Mouse (Mus musculus) hematopoietic stem cell, adult 5-6 weeks (primary cell): ENCODE data around the gene Sos1. TPM values are rescaled to one million over a fixed set of nuclear protein-coding genes. Genes with fewer than 3 reads are reported as not detected.
"Not testable (repeated sequence)": the region's sequence is repeated elsewhere in the genome, so short reads cannot be mapped to it uniquely, and the experiment has no call there.

Experiments used
- ATAC-seq, 2 experiments: fragments of 125-278 bp in 1 of 2; replicated peaks in 1 of 2; 2 replicates each; pipeline ENCODE4 v1.8.0; 2016 to 2017; ENCODE audit warnings: inconsistent platforms in 2 of 2, mild to moderate bottlenecking in 2 of 2, moderate number of reproducible peaks in 2 of 2, low read depth in 1 of 2, moderate TSS enrichment in 1 of 2; ENCODE audit not compliant: low FRiP score in 2 of 2, poor library complexity in 2 of 2, severe bottlenecking in 2 of 2, insufficient read depth in 1 of 2, low TSS enrichment in 1 of 2
- total RNA-seq: library from RNA; stranded (forward); fragments of 172-1452, 232-1000 nt; gene quantifications from 2 replicates; pipeline ENCODE4 v1.2.3, GENCODE M21; 2017

The Sos1 gene
- total RNA-seq, 1 experiment from 2014 or later: 12.4 TPM

GRCm38 (mm10) chr17:80450426-80451030, 29.7 kb downstream of the Sos1 start:
- no peak for ATAC-seq

DNA sequence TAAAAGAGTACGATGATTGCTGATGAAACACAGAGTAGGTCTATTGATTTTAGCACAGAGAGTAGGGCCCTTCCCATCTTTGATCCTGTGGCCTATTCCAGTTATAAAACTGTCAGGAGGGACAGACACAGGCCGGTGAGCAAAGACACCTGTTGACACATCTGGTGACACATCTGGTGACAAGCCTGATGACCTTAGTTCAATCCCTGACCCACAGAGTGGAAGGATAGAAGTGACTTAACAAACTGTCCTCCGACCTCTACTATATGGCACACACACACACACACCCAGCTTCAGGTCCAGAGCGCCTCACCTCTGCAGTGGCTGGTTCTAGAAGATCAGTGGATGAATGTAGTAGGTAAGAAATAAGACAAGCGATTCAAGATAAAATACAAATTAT, 33.8 kb downstream of the Sos1 start:
- no peak for ATAC-seq

DNA sequence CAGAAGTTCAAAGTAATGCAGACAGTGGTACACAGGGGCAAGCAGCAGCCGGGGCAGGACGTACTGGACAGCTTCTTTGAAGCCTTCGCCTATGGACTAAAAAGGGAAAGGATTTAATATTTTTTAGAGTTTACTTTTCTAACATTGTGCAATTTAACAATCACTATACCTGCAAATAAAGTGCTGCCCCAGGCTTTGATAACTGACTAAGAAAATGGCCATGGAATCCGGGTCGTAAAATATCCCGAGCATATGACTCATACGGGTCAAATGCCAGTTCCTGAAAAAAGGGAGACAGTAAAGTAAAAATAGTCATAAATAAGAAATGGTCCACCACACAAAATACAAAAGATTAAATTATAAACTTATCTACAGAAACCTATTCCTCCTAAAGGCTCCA, 34.8 kb downstream of the Sos1 start:
- ATAC-seq: no peak

- ATAC-seq: no peak
Observed at GRCm38 (mm10) chr17:80435680-80436079, 44.6 kb downstream of the Sos1 start.

DNA sequence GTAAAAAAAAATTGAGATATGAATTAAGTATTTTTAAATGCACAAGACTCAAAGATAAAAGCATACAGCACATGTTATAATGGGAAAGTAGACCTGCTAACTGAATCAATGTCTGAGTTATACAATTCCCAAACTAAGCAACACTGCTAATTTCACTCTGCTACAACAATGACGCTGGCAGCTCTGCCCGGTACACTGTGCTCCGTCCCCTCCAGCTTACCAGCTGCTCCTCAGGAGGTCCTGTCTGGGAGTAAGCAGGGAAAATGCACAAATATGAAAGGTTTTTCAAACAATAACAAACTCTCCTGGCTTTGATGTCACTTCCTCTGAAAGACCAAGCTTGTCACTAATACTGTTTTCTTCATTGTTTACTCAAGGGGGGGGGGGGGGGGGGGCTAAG, 45.8 kb downstream of the Sos1 start:
- no peak for ATAC-seq

- no peak for ATAC-seq
Observed at GRCm38 (mm10) chr17:80431997-80432396, 48.3 kb downstream of the Sos1 start.

GRCm38 (mm10) chr17:80427966-80428365, 52.3 kb downstream of the Sos1 start:
- ATAC-seq: no peak

DNA sequence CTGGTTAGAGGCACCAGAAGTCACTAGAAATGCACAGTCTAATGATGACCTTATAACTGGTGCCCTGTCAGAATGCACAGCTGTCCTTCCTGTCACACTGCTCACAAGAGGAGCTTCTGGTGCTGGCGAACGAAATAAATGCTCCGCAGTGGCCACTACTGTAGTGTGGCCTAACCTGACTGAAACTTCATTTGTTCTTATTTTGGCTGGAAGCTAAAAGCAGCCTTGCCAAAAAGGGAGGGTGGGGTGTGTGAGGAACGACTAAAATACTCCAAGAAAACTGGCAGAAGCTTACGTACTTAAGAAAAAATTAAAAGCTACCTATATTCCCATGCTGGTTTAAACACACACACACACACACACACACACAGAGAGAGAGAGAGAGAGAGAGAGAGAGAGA, 53.4 kb downstream of the Sos1 start:
- no peak for ATAC-seq

- ATAC-seq: no peak
Observed at GRCm38 (mm10) chr17:80426171-80426570, 54.1 kb downstream of the Sos1 start.

GRCm38 (mm10) chr17:80420998-80421397, 59.3 kb downstream of the Sos1 start:
- ATAC-seq: no peak

GRCm38 (mm10) chr17:80418572-80419210, 61.6 kb downstream of the Sos1 start:
- 0 out of 4 replicates have a peak, but pooled peaks of 1 of the 2 experiments have one; percentile 7 for ATAC-seq

DNA sequence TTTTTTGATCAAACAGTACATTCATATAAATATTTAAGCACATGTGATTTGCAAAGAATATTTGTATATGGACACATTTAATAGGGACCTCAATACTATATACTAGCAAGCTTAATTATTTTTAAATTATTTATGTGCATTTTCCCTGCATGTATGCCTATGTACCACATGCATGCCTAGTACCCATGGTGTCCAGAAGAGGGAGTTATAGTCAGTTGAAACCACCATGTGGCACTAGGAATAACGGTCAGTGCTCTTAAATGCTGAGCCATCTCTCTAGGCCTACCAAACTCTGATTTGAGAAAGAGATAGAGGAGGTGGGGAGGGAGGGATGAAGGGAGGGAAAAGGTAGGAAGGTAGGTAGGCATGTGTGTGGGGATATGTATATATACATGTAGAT, 69.1 kb downstream of the Sos1 start:
- 0 out of 4 replicates have a peak, but pooled peaks of 1 of the 2 experiments have one; percentile 42 for ATAC-seq

GRCm38 (mm10) chr17:80398243-80398642, 82.0 kb downstream of the Sos1 start:
- ATAC-seq: no peak

DNA sequence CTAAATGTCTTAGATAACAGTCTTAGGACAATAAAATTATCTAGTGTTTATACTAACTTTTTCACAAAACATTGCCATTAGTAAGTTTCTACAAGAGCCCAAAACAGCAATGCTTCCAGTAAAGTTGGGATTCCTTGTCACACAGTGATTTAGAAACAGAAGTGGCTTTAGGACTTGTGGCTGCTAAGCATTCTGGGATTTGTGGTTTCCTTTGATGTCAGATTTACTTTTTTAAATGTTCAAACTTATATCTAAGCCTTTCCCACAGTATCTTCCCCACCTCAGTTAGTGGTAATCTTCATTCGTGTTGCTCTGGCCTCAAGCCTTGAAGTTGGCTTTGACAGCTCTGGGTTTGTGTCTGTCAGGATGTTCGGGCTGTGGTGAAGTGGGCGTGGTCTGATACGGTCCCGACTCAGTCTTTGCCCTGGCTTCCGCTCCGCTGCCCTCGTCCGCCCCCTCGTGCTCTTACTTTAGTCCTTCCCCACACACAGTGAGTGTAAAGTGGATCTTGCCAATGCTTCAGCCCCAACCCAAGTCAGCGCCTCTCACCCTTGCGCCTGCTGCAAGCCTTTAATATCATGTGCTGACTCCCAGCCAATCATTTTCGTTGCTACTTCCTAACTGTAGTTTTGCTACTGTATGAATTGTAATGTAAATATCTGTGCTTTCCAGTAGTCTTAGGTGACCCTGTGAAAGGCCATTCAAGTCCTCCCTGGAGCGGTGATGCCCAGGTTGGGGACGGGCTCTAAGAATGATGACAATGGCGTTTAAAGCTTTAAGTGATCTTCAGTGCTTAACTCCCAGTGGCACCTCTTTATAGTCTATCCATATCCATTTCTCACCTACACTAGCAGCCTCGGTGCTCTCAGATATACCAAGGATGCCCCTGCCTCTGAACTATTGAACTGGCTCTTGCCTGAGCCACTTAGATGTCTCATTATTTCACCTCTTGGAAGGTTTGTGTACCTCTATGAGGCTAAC, 88.5 kb downstream of the Sos1 start:
- ATAC-seq: peak; percentile 99

- no peak for ATAC-seq
Observed at GRCm38 (mm10) chr17:80390024-80390423, 90.2 kb downstream of the Sos1 start.

DNA sequence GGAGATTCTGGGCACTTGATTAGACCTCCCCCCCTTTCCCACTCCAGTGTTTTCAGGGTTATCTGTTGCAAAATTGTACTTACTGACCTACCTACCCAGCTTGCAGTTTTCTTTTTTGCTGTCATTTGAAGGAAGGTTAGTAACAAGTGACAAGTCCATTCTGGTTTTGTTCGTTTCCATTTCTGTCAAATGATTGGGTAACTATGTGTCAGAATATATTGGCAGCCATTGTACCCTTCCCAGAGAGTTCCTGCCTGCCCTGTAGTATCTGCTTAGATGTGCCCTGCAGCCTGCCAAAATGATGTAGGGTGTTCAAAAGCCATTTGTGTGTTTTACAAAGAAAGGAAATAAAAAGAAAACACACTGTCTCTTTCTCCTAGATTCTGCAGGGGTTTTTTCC, 94.6 kb downstream of the Sos1 start:
- no peak for ATAC-seq

DNA sequence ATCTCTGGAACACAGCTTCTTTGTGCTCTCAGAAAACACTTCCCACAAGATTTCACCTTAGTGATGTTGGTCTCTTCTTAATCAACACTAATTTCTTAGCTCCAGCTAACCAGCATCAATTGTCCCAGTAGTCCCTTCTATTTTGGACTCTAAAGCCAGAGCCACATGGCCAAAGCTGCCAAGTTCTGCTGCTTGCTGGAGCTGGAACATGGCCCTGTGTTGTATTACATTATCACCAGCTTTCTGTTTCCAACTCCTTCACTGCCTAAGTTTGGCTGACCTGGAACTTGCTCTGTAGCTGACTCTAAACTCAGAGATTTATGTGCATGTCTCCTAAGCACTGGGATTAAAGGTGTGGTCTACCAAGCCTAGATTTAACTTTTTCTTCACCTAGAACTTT, 101.9 kb downstream of the Sos1 start:
- ATAC-seq: not testable (repeated sequence)

- peak; percentile 50; a peak in 2 of 4 replicates for ATAC-seq
Observed at GRCm38 (mm10) chr17:80373726-80374096, 106.5 kb downstream of the Sos1 start.
